Mouse (Mus musculus): ENCODE data around the gene Fscn3. TPM values are rescaled to one million over a fixed set of nuclear protein-coding genes. Genes with fewer than 3 reads are reported as not detected.

The Fscn3 gene
- total and polyA plus RNA-seq, 2 experiments from 2014 or later: not detected

GRCm38 (mm10) chr6:28397681-28398203, 29.8 kb upstream of the Fscn3 start, which contains the start of gene Zfp800:
Gene Zfp800, minus strand, starts transcription at chr6:28398005.
- H3K4me3 ChIP-seq (ENCODE audit: low read length): peak within 1 kb of the TSS; percentile 47
- peak; percentile 53 for DNase-seq (ENCODE audit: low spot score)
- H3K4me1 ChIP-seq (ENCODE audit: insufficient read depth, low read length): no peaks in the 10 kb centered on the region; the same call in 1 of the 2 replicates
- peak within 1 kb of the TSS; percentile 43 for H3K9ac ChIP-seq (replicated peaks; ENCODE audit: low read length)
- H3K4me2 ChIP-seq (ENCODE audit: low read depth, low read length): peak within 1 kb of the TSS; percentile 94
- no peak within 1 kb of the TSS; the same call in 1 of the 2 replicates for H3K27ac ChIP-seq
- ATAC-seq: no peak; the same call in 1 of the 2 replicates
- no peaks in the 10 kb centered on the region for H3K27me3 ChIP-seq (ENCODE audit: insufficient read depth, low read length)
- H3K36me3 ChIP-seq (ENCODE audit: insufficient read depth, low read length): no peaks in the 10 kb centered on the region
- no peak for TF ChIP-seq CTCF (IDR thresholded peaks at IDR 0.05; ENCODE audit: low read depth)
- under 1% methylated on average over 33 of the region's 33 CpGs for WGBS
- H3K9me3 ChIP-seq (ENCODE audit: low read length): no peaks in the 10 kb centered on the region

DNA sequence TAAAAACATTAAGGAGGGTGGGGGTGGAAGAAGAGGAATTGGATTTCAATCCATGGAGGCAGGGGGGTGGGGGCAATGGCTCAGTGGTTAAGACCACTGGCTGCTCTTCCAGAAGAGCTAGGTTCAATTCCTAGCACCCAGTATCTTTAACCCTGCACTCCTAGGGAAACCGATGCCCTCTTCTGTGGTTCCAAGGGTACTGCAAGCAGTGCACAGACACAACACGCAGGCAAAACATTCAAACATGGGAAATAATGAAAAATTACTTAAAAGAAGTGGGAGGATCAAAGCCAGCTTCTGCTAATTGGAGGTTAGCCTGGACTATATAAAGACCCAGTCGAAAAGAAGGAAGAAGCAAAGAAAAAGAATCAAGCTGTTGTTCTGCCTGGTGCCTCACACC, 28.9 kb upstream of the Fscn3 start:
- DNase-seq (ENCODE audit: low spot score) (no peak), ATAC-seq (no peak)
- Histone ChIP-seq H3K4me2 (ENCODE audit: low read depth, low read length) (no peak overlapping the region), H3K4me1 (ENCODE audit: insufficient read depth, low read length) (no peaks in the 10 kb centered on the region; the same call in 1 of the 2 replicates), H3K9me3 (ENCODE audit: low read length) (no peaks in the 10 kb centered on the region), H3K9ac (replicated peaks; ENCODE audit: low read length) (no peak overlapping the region), H3K27me3 (ENCODE audit: insufficient read depth, low read length) (no peaks in the 10 kb centered on the region), H3K27ac (no peak overlapping the region), H3K4me3 (ENCODE audit: low read length) (no peak overlapping the region), H3K36me3 (ENCODE audit: insufficient read depth, low read length) (no peaks in the 10 kb centered on the region)
- TF ChIP-seq CTCF (IDR thresholded peaks at IDR 0.05; ENCODE audit: low read depth): peak; percentile 38
- 83% methylated on average over 3 of the region's 3 CpGs for WGBS

- 86% methylated on average over 4 of the region's 4 CpGs for WGBS
- DNase-seq (ENCODE audit: low spot score) (no peak), ATAC-seq (no peak)
- no peak; the same call in 1 of the 2 replicates for TF ChIP-seq CTCF (IDR thresholded peaks at IDR 0.05; ENCODE audit: low read depth)
- Histone ChIP-seq H3K9ac (replicated peaks; ENCODE audit: low read length) (no peak overlapping the region), H3K4me3 (ENCODE audit: low read length) (no peak overlapping the region), H3K36me3 (ENCODE audit: insufficient read depth, low read length) (no peaks in the 10 kb centered on the region), H3K4me2 (ENCODE audit: low read depth, low read length) (no peak overlapping the region), H3K9me3 (ENCODE audit: low read length) (no peaks in the 10 kb centered on the region), H3K4me1 (ENCODE audit: insufficient read depth, low read length) (no peaks in the 10 kb centered on the region; the same call in 1 of the 2 replicates), H3K27me3 (ENCODE audit: insufficient read depth, low read length) (no peaks in the 10 kb centered on the region), H3K27ac (no peak overlapping the region)
Measured at GRCm38 (mm10) chr6:28399791-28400190, 27.8 kb upstream of the Fscn3 start.

DNA sequence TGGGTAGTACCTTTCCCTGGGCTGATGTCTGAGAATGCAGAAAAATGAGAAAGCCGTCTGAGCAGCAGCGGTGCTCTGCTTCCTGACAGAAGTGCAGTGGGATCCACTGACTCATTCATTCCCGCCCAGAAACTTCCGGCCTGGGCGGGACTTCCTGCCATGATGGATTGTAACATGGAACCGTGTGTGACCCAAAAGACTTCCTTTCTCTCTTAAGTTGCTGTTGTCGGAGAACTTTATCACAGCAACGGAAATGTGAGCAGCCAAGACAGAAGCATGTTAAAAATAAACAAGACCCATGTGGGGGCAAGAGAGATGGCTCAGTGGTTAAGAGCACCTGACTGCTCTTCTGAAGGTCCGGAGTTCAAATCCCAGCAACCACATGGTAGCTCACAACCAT, 17.5 kb upstream of the Fscn3 start:
- no peak overlapping the region for H3K27ac ChIP-seq
- ATAC-seq: no peak
- 0 out of 2 replicates have a peak, but pooled peaks cover under 1% of the 10 kb centered on the region for H3K36me3 ChIP-seq (ENCODE audit: insufficient read depth, low read length)
- no peak overlapping the region for H3K4me2 ChIP-seq (ENCODE audit: low read depth, low read length)
- H3K9me3 ChIP-seq (ENCODE audit: low read length): no peaks in the 10 kb centered on the region
- no peak overlapping the region for H3K9ac ChIP-seq (replicated peaks; ENCODE audit: low read length)
- WGBS: 89% methylated on average over 9 of the region's 9 CpGs
- DNase-seq (ENCODE audit: low spot score): no peak
- H3K27me3 ChIP-seq (ENCODE audit: insufficient read depth, low read length): no peaks in the 10 kb centered on the region
- H3K4me3 ChIP-seq (ENCODE audit: low read length): no peak overlapping the region
- no peaks in the 10 kb centered on the region for H3K4me1 ChIP-seq (ENCODE audit: insufficient read depth, low read length)
- no peak for TF ChIP-seq CTCF (IDR thresholded peaks at IDR 0.05; ENCODE audit: low read depth)

DNA sequence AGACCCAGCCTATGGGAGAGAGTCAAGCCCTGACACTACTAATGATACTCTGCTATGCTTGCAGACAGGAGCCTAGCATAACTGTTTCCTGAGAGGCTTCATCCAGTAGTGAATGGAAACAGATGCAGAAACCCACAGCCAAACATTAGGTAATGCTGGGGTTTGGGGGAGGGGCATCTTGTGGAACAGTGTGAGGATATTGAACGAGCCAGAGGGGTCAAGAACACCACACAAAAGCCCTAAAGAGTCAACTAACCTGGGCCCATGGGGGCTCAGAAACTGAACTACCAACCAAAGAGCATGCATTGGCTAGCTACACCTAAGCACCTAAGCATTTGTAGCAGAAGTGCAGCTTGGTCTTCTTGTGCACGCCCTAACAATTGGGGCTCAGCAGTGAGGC, 16.4 kb upstream of the Fscn3 start:
- Histone ChIP-seq H3K4me3 (ENCODE audit: low read length) (no peak overlapping the region), H3K27ac (no peak overlapping the region), H3K9me3 (ENCODE audit: low read length) (no peaks in the 10 kb centered on the region), H3K27me3 (ENCODE audit: insufficient read depth, low read length) (no peaks in the 10 kb centered on the region), H3K4me2 (ENCODE audit: low read depth, low read length) (no peak overlapping the region), H3K4me1 (ENCODE audit: insufficient read depth, low read length) (no peaks in the 10 kb centered on the region), H3K36me3 (ENCODE audit: insufficient read depth, low read length) (0 out of 2 replicates have a peak, but pooled peaks cover 12% of the 10 kb centered on the region), H3K9ac (replicated peaks; ENCODE audit: low read length) (no peak overlapping the region)
- ATAC-seq (no peak), DNase-seq (ENCODE audit: low spot score) (no peak)
- no peak for TF ChIP-seq CTCF (IDR thresholded peaks at IDR 0.05; ENCODE audit: low read depth)
- WGBS: 78% methylated on average over 2 of the region's 2 CpGs

DNA sequence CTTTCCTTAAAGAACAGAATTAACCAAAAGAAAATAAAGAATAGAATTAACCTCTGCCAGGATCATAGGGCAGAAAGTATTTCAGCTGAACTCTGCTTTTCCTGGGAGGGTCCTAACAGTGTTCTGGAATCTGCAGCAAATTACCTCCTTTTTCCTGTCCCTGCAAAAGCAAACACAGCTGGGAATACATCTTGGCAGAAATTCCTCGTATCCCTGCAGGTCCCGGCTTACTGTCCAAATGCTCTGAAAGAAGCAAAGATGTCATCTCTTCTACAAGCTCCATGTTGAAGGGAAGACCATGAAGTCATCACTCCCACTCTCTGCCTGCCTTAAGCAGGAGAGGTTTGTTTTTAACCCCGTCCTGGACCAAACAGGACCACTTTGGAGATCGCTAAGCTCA, 10.6 kb upstream of the Fscn3 start:
- WGBS: 67% methylated on average over 4 of the region's 4 CpGs
- no peak overlapping the region for H3K4me3 ChIP-seq (ENCODE audit: low read length)
- H3K9me3 ChIP-seq (ENCODE audit: low read length): no peaks in the 10 kb centered on the region
- no peak for TF ChIP-seq CTCF (IDR thresholded peaks at IDR 0.05; ENCODE audit: low read depth)
- H3K9ac ChIP-seq (replicated peaks; ENCODE audit: low read length): no peak overlapping the region
- no peak for DNase-seq (ENCODE audit: low spot score)
- ATAC-seq: no peak
- peaks cover 18% of the 10 kb centered on the region for H3K4me1 ChIP-seq (ENCODE audit: insufficient read depth, low read length)
- no peak overlapping the region for H3K4me2 ChIP-seq (ENCODE audit: low read depth, low read length)
- H3K36me3 ChIP-seq (ENCODE audit: insufficient read depth, low read length): peaks cover 21% of the 10 kb centered on the region
- H3K27ac ChIP-seq: no peak overlapping the region
- H3K27me3 ChIP-seq (ENCODE audit: insufficient read depth, low read length): no peaks in the 10 kb centered on the region

- 0 out of 2 replicates have a peak, but pooled peaks have one; percentile 6 for TF ChIP-seq CTCF (IDR thresholded peaks at IDR 0.05; ENCODE audit: low read depth)
- Histone ChIP-seq H3K27me3 (ENCODE audit: insufficient read depth, low read length) (no peaks in the 10 kb centered on the region), H3K9ac (replicated peaks; ENCODE audit: low read length) (no peak overlapping the region), H3K27ac (no peak overlapping the region; the same call in 1 of the 2 replicates), H3K36me3 (ENCODE audit: insufficient read depth, low read length) (peaks cover 21% of the 10 kb centered on the region), H3K4me3 (ENCODE audit: low read length) (no peak overlapping the region), H3K4me1 (ENCODE audit: insufficient read depth, low read length) (peaks cover 20% of the 10 kb centered on the region), H3K4me2 (ENCODE audit: low read depth, low read length) (no peak overlapping the region), H3K9me3 (ENCODE audit: low read length) (no peaks in the 10 kb centered on the region)
- DNase-seq (ENCODE audit: low spot score) (peak; percentile 79), ATAC-seq (no peak)
- WGBS: 53% methylated on average over 14 of the region's 14 CpGs
Measured at GRCm38 (mm10) chr6:28418449-28418848, 9.1 kb upstream of the Fscn3 start.
